Mouse (Mus musculus) lung, postnatal 0 days (tissue): ENCODE data around the gene Nudt16l1. TPM values are rescaled to one million over a fixed set of nuclear protein-coding genes. Genes with fewer than 3 reads are reported as not detected.

Source experiments
- ATAC-seq: fragments of 200-750 bp; cut with Nextera tagmentation; 2 replicates; pipeline ENCODE4 v1.8.0; 2017; ENCODE audit warnings: moderate library complexity
- DNase-seq: peaks from one replicate; pipeline ENCODE4 v3.0.0-alpha.2; 2016; ENCODE audit warnings: low spot score
- H3K27ac ChIP-seq: fragments of 300-500 bp; sonication (generic); 2 replicates; pipeline ENCODE4 v1.5.1; 2014; ENCODE audit warnings: antibody characterized with exemption, mild to moderate bottlenecking, low read length, mixed read lengths
- H3K27me3 ChIP-seq: fragments of 300-500 bp; sonication (generic); replicated peaks from 2 replicates; pipeline ENCODE4 v1.6.1; 2014; ENCODE audit warnings: low read length, mixed read lengths; ENCODE audit not compliant: insufficient read depth
- H3K36me3 ChIP-seq: fragments of 300-500 bp; sonication (generic); 2 replicates; pipeline ENCODE4 v1.6.1; 2014; ENCODE audit warnings: low read length, mixed read lengths; ENCODE audit not compliant: insufficient read depth
- H3K4me1 ChIP-seq: fragments of 300-500 bp; sonication (generic); 2 replicates; pipeline ENCODE4 v1.6.1; 2014; ENCODE audit warnings: antibody characterized with exemption, low read depth, low read length, mixed read lengths; ENCODE audit not compliant: insufficient read depth
- H3K4me2 ChIP-seq: fragments of 300-500 bp; sonication (generic); replicated peaks from 2 replicates; pipeline ENCODE4 v1.6.1; 2014; ENCODE audit warnings: low read depth, mild to moderate bottlenecking, low read length, moderate library complexity, mixed read lengths
- H3K4me3 ChIP-seq: fragments of 300-500 bp; sonication (generic); 2 replicates; pipeline ENCODE4 v1.5.1; 2014; ENCODE audit warnings: low read depth, low read length
- H3K9ac ChIP-seq: fragments of 300-500 bp; sonication (generic); replicated peaks from 2 replicates; pipeline ENCODE4 v1.6.1; 2014; ENCODE audit warnings: low read depth, mild to moderate bottlenecking
- H3K9me3 ChIP-seq: fragments of 300-500 bp; sonication (generic); 2 replicates; pipeline ENCODE4 v1.6.1; 2016; ENCODE audit warnings: low read length, mixed read lengths
- CTCF ChIP-seq: IDR thresholded peaks from 2 replicates; pipeline ENCODE4 v1.5.1; 2016; ENCODE audit warnings: antibody characterized with exemption, mild to moderate bottlenecking
- EP300 ChIP-seq: IDR thresholded peaks from 2 replicates; pipeline ENCODE4 v1.6.1; 2016; ENCODE audit warnings: antibody characterized with exemption, mild to moderate bottlenecking, control low read depth
- WGBS: fragments of 180-500 bp; shearing (Covaris S2); extraction: QIAGEN DNeasy Blood & Tissue Kit; methylation state at CpG from one replicate; pipeline ENCODE4 v1.1.7; 2014; 5-methylcytosine and 5-hydroxymethylcytosine counted together
- polyA plus RNA-seq: library from polyadenylated mRNA; unstranded; fragments of >200 nt; fragmentation: Nextera tagmentation; extraction: Ambion mirVana; gene quantifications from 2 replicates; pipeline ENCODE4 v1.2.1, GENCODE M21; 2015

Gene Nudt16l1
- polyA plus RNA-seq, 1 experiment from 2014 or later: 92.0 TPM

GRCm38 (mm10) chr16:4968426-4968825 lies 29.9 kb downstream of the Nudt16l1 start:
- no peak overlapping the region for H3K27ac ChIP-seq
- no peaks in the 10 kb centered on the region for H3K4me1 ChIP-seq
- H3K9ac ChIP-seq: no peak overlapping the region
- ATAC-seq (no peak), DNase-seq (no peak)
- no peaks in the 10 kb centered on the region for H3K27me3 ChIP-seq
- WGBS: 72% methylated on average over 3 of the region's 3 CpGs
- H3K36me3 ChIP-seq: no peaks in the 10 kb centered on the region
- H3K4me3 ChIP-seq: no peak overlapping the region
- no peak overlapping the region for H3K4me2 ChIP-seq
- TF ChIP-seq CTCF (no peak), EP300 (no peak)
- H3K9me3 ChIP-seq: no peaks in the 10 kb centered on the region

- ATAC-seq: peak; percentile 32; the same call in 1 of the 2 replicates
- Histone ChIP-seq H3K4me2 (no peak overlapping the region), H3K36me3 (no peaks in the 10 kb centered on the region), H3K4me1 (no peaks in the 10 kb centered on the region), H3K4me3 (no peak overlapping the region), H3K27ac (no peak overlapping the region), H3K27me3 (no peaks in the 10 kb centered on the region), H3K9ac (no peak overlapping the region), H3K9me3 (no peaks in the 10 kb centered on the region)
- no peak for TF ChIP-seq CTCF
- 0 out of 2 replicates have a peak, but pooled peaks have one; percentile 22 for TF ChIP-seq EP300
- DNase-seq: peak; percentile 41
- 80% methylated on average over 5 of the region's 5 CpGs for WGBS
Measured at GRCm38 (mm10) chr16:4969055-4969843, 30.7 kb downstream of the Nudt16l1 start.

- no peak overlapping the region for H3K9ac ChIP-seq
- peak overlapping the region; percentile 71 for H3K27ac ChIP-seq
- H3K36me3 ChIP-seq: no peaks in the 10 kb centered on the region
- no peaks in the 10 kb centered on the region for H3K4me1 ChIP-seq
- TF ChIP-seq EP300 (peak; percentile 84), CTCF (no peak)
- peak; percentile 89 for ATAC-seq
- no peak overlapping the region for H3K4me3 ChIP-seq
- WGBS: 58% methylated on average over 4 of the region's 4 CpGs
- H3K9me3 ChIP-seq: no peaks in the 10 kb centered on the region
- peak; percentile 78 for DNase-seq
- no peaks in the 10 kb centered on the region for H3K27me3 ChIP-seq
- no peak overlapping the region for H3K4me2 ChIP-seq
Measured at GRCm38 (mm10) chr16:4971626-4972025, 33.1 kb downstream of the Nudt16l1 start.

- WGBS: 86% methylated on average over 5 of the region's 5 CpGs
- Histone ChIP-seq H3K4me1 (no peaks in the 10 kb centered on the region), H3K4me3 (no peak overlapping the region), H3K9me3 (no peaks in the 10 kb centered on the region), H3K36me3 (no peaks in the 10 kb centered on the region), H3K27ac (no peak overlapping the region), H3K9ac (no peak overlapping the region), H3K27me3 (no peaks in the 10 kb centered on the region), H3K4me2 (no peak overlapping the region)
- TF ChIP-seq CTCF: no peak
- TF ChIP-seq EP300: no peak
- no peak for DNase-seq
- ATAC-seq: no peak
Measured at GRCm38 (mm10) chr16:4974521-4974920, 36.0 kb downstream of the Nudt16l1 start.

- H3K4me3 ChIP-seq: no peak overlapping the region
- WGBS: 57% methylated on average over 2 of the region's 2 CpGs
- H3K27ac ChIP-seq: no peak overlapping the region
- no peaks in the 10 kb centered on the region for H3K27me3 ChIP-seq
- ATAC-seq: no peak
- no peak overlapping the region for H3K4me2 ChIP-seq
- no peak for TF ChIP-seq EP300
- TF ChIP-seq CTCF: no peak
- no peaks in the 10 kb centered on the region for H3K36me3 ChIP-seq
- H3K9me3 ChIP-seq: no peaks in the 10 kb centered on the region
- no peak for DNase-seq
- H3K9ac ChIP-seq: no peak overlapping the region
- H3K4me1 ChIP-seq: no peaks in the 10 kb centered on the region
Measured at GRCm38 (mm10) chr16:4976180-4976579, 37.6 kb downstream of the Nudt16l1 start.

GRCm38 (mm10) chr16:4978275-4979051 lies 39.9 kb downstream of the Nudt16l1 start:
- TF ChIP-seq EP300: no peak
- no peak for TF ChIP-seq CTCF
- H3K4me1 ChIP-seq: no peaks in the 10 kb centered on the region
- H3K36me3 ChIP-seq: no peaks in the 10 kb centered on the region
- no peak overlapping the region for H3K9ac ChIP-seq
- H3K4me2 ChIP-seq: no peak overlapping the region
- H3K9me3 ChIP-seq: no peaks in the 10 kb centered on the region
- no peak overlapping the region for H3K4me3 ChIP-seq
- 41% methylated on average over 5 of the region's 5 CpGs for WGBS
- 0 out of 2 replicates have a peak overlapping the region, but pooled peaks have one; percentile 47 for H3K27ac ChIP-seq
- peak; percentile 95 for ATAC-seq
- peak; percentile 87 for DNase-seq
- H3K27me3 ChIP-seq: no peaks in the 10 kb centered on the region
